Mouse (Mus musculus) urinary bladder, adult 2 months (tissue): ENCODE data around the gene Col8a1. TPM values are rescaled to one million over a fixed set of nuclear protein-coding genes. Genes with fewer than 3 reads are reported as not detected.

ENCODE experiments used
- DNase-seq: peaks from one replicate; pipeline ENCODE4 v3.0.0; 2022; ENCODE audit warnings: low spot score
- polyA plus RNA-seq: library from polyadenylated mRNA; depleted of rRNA; stranded (reverse); fragments of >200 nt; gene quantifications from 2 replicates; pipeline ENCODE4 v1.2.3, GENCODE M21; 2012; rRNA removed

The Col8a1 gene
- 25.9 and 26.2 TPM in 2 replicates for polyA plus RNA-seq

DNA sequence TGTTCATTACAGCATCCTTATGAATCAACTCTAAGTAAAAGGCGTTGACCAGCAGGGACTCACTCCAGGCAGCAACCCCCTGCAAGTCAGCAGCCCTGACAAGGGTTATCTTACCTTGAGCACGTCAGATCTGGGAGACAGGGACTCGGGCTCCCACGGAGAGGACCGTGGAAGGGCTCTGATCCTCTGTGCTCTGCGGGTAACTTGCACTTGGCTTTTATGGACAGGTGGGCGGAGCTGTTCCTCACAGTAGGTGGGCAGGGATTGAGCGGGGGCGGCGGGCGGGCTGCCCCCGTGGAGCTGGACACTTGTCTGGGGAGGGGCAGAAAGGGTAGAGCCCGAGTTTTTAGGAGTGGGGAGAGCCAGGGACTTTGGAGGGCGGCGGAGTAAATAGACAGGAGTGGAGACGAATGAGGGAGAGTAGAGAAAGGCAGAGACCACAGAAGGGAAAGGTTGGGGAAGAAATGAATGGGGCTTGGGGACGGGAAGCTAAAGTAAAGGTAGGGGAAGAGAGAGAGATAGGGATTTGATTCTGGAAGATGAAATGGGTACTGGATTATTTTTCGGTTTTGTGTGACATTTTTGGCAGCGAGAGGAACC is at the start of gene Col8a1:
Gene Col8a1 (minus strand): TSS at position 212 of the 600 bp plus-strand sequence.
- no peak for DNase-seq

DNA sequence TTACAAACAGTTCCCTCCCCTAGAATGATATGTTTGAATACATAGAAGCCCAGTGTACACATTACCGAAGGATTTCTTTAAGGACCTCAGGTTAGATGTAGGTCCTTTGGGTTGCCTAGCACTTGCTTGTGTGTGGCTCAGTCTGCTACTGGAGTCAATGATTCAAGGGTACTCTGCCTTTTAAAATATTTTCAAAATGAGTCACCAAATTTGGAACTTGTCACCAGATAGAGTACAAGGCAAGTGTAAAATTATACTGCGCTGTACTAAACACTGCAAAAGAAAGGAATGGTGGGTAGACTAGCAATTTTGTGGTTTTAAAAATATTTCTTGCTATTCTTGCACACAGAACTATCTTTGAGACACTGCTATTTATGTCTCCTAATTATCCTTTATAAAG is 47.3 kb upstream of the Col8a1 start:
- DNase-seq = no peak

DNA sequence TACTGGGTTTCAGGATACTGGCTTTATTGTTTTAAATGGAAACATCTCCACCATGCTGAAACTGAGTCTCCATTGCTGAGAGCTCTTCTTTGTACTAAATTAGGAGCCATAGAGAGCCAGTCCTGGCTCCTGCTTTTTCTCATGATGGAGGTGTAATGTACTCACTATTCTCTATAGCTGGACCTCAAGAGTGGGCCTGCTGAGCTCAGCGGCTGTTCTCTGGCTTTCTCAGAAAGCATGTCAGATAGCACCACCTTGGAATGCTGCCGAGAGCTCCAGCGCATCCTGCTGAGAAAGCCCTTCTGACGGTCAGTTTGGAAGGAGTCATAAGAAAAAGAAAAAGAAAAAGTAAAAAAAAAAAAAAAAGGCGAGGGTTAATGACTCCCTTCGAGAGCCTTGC is 41.8 kb upstream of the Col8a1 start:
- DNase-seq = no peak

DNA sequence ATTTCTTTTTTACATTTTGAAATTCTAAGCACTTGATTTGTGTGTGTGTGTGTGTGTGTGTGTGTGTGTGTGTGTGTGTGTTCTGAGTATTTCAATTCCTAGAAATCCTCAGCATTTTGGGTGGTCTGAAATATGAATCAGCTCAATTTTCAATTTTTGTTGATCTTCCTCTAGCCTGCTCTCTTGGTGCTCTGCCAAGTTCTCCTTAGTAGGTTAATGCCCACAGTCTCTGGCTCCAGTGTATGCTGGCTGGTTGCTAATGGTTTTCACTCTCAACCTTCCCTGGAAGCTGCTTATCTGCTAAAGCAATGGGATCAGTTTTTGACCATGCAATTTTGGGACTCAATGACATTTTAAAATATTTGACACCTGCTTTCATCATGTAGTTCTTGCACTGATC is 24.5 kb upstream of the Col8a1 start:
- no peak for DNase-seq

DNA sequence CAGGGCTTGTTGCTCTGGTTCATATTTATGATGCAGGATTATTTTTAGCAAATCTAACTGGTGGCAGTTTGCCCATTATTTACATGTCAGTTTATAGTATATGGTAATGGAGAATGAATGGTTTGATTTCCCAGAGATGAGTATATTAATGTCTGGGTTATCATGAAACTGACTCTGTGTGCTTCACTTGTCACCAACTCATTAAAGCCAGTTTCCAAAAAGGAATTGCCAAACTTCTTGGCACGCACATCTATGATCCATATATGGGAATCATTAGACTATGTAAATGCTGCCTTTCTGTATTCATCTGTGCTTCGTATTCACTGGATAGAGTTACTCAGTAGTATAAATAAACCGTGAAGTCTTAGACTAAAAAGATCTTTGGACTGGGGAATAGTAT is 11.1 kb upstream of the Col8a1 start:
- DNase-seq = no peak

DNA sequence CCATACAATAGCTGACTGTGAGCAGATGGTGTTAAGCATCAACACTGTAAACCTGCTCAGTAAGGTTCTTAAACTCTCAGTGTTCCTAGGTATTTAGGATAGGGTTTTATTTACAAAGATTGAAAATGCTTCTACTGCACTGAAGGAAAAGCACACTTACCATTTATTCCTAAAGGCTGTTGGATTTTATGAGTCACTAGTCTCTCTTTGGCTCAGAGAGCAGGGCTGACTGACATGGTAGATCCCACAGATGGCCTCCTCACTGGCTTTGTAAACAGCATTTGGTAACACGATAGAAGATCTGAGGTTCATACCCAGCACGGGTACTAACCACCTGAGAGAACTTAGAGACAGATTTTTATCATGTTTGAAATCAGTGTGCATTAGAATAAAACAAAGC is 5.3 kb upstream of the Col8a1 start:
- DNase-seq = no peak

DNA sequence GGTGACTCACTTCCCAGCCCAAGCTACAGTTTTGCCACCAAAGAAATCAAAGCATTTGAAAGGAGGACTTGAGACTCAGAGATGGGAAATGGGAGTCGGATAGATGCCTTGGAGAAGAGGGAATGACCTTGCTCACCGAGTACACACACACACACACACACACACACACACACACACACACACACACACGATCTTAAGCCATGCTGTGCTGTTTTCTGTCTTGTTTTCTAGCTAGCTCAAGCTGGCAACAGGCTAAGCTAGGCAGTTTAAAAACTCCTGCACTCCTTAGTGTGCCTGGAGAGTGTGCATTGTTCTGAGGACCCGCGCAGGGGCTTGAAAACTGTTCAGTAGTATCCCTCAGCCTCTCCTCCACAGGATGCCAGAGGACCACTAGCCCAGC is 1.2 kb upstream of the Col8a1 start:
- DNase-seq = no peak

DNA sequence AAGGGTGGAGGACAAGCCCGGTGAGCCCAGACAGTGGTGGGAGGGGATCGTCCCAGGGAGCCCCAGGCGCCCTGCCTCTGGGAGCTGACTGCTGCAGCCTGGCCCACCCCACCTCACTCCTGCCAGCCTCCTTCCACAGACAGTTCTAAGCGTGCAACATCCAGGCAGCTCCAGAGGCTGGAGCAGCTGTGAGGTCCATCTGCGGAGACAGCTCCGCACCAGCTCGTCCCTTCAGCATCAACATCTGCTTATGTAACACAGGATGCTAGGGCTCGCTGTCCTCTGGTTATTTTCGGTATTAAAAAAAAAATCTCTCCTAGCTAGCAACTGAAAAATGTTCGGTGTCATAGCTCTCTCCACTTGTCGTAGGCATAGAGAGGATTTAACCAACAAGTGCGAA is 704 bp upstream of the Col8a1 start:
- DNase-seq = no peak

DNA sequence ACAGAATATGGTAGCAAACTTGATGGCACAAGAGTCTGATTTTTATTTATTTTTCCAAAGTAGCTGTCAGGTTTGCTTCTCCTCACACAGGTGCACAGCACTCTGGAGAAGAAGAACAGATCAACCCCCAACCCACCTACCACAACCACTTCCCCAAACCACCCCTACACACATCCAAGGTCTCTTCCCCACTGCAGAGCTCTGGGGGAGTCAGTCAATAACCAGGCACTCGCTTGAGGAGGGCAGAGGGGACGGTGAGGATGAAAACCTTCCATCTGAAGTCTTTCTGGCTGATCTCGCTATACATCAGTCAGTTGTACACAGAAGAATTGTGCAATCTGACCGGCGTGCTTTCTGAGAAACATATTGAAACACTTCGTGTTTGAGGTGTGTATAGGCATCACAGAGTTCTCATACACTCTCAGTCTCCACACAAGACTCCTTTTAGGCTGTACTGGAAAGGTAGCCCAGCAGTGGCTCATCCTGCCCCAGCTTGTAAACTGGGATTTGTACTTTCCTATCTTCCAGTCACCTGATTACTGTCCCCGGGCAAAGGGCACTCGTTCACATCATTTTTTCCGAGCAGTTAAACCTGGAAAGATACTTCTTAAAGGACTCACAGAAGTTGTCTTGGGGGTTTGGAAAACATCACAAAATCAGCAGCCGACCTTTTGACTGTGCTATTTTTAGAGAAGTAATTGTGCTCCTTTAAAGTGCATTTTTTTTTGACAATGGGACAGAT is 827 bp downstream of the Col8a1 start:
- no peak for DNase-seq

DNA sequence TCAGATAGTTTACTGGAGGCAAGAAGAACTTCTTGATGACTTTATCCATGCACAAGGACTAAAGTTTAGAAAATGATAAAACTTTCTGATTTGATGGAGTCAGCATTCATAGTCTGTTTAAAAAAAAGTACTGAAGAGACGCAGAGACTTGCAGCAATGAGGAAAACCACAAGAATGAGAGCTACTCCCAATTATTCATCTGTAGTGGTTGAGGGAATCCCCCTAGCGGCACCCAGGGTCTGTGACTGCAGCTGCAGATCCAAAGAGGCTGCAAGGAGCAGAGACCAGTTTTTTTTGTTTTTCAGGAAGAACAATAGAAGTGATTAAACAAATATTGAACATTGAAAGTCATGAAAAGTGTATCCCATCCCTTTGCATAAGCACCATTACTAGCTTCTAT is 4.0 kb downstream of the Col8a1 start:
- no peak for DNase-seq

DNA sequence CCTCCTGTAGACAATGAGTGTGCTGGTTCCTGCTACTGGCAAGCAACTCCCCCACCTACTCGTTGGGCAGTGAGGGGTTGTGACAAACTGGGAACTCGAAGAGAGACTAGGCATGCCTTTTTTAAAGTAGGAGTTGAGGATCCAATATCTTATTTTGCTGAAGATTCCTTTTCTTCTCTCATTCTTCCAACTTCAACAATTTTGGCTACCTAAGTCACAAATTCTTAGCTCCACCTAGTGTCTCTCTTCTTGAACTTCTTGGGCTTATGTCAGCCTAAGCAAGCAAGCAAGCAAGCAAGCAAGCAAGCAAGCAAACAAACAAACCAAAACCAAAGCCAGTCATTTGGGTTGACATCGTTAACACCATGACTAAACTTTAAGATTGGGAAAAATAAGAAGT is 6.4 kb downstream of the Col8a1 start:
- no peak for DNase-seq

DNA sequence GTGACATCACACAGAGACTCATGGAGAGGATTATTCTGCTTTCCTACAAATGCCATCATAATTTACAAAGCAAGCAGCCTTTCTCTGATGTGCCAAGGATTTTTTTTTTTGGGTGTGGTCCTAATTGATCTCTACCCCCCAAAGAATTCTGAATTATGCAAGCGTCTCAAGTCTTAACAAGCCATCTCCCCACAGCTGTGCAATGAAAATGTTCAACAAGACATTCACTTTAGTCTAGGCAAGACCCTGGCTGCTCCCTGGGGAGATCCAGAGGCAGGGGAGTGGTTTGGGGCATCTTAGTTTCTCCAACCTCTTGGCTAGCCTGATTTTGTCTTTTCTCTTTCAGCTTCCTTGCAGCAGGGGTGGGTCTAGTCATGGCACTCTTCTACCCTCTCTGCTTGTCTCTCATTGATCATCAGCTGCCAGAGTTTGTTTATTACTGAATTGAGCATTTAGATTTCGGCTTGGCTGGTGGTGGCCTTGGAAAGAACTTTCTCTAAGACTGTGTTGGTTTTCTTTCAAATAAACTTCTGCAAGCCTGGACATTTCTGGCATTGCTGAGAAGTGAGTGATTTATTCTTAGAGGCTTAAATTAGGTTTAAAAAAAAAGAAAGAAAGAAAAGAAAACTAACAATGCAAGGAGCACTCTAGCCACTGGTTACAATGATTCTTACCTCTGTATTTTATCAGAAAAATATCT is 7.0 kb downstream of the Col8a1 start:
- DNase-seq = no peak

DNA sequence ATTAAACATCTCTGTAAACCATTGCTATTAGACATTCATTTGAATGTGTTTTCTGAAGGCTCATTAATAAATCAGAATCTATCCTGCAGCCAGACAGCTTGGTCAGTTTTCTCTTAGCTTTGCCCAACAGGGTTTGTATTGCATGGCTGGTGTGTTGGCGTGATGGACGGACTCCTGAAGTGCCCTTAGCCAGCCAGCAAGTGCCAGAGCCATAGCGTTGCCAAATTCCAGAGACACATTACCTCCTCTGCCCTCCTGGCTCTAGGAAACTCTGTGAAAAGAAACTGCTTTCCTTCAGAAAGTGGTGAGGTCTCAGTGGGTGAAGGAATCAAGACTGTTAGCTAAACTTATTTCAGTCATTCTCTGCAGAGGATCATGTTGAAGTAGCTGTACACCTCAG is 14.4 kb downstream of the Col8a1 start:
- no peak for DNase-seq

DNA sequence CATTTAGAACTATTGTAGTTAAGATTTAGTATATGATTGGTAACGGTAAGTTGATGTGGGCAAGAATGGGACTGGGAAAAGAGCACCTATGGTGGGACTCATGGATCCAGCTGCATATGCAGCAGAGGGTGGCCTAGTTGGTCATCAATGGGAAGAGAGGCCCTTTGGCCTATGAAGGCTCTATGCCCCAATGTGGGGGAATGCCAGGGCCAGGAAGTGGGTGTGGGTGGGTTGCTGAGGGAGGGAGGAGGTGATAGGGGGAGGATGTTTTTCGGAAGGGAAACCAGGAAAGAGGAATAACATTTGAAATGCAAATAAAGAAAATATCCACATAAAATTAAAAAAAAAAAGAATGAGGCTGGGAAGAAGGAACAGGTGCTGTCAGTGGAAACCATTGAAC is 19.6 kb downstream of the Col8a1 start:
- DNase-seq = no peak

DNA sequence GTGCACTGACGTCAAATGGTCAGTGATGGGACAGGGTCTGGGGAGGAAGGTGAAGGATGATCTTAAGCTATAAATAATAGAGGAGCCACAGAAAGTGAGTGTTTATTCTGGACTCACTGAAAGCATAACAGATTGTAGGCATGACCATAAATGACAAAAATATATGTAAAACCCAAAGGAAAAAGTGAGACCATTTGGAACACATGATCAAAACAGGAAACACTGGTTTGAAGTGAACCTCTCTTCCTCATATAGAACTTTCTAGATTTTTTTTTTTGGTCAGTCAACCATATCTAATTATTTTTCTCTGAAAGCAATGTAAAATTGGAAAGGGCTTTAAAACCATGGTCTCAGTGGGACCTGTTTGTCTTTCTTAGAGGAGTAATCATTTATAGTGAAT is 21.0 kb downstream of the Col8a1 start:
- no peak for DNase-seq

DNA sequence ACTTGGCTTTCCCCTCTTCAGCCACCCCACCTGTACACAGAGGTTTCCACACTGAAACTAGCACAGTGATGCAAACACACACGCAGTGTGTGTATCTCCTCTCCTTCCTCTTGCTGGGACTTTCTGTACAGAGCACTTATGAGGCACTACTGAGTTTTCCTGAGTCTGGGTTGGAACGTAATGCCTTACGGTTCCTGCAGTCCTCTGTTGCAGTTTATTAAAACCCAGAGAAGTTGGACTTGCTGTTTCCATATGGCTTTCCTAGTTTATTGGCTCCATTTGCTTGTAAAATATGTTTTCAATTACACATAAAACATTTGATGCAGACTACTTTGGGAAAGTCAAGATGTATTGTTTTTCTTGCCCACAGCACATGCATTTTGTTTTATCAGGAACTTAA is 21.4 kb downstream of the Col8a1 start:
- DNase-seq = no peak

DNA sequence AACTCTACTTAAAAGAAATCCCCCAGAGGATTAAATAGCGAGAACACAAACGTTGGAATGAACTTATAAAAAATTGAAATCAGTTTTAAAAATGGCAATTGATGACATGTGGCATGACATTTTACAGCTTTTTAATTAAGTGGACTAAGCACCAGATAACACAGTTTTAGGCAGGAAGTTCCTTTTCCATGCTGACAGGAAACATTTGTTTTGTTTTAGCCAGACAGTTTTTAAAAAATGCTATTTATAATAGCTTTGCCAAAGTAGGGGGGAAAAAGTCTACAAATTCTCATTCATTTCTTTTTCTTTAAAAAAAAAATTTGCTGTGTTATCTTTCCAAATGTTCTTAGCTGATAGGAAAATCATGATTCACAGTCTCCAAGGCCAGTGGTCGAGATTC is 29.6 kb downstream of the Col8a1 start:
- no peak for DNase-seq

DNA sequence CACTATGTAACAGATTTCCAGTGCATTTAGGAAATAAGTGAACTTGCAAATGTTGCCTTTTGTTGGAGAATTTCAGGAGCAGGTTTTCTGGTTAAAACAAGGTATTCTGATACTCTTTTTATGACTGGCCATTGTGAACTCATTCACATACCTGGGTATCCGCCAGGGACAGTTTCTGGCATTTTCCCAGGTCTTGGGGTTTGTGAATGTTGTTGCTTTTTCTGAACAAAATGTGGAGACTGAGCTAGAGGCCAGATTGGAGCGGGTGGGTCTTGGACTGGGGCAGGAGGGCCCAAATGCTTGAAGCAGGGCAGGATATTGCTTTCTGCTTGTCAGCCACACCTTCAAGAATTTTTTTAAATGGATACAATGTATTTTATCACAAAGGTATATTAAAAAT is 35.6 kb downstream of the Col8a1 start:
- DNase-seq = no peak

DNA sequence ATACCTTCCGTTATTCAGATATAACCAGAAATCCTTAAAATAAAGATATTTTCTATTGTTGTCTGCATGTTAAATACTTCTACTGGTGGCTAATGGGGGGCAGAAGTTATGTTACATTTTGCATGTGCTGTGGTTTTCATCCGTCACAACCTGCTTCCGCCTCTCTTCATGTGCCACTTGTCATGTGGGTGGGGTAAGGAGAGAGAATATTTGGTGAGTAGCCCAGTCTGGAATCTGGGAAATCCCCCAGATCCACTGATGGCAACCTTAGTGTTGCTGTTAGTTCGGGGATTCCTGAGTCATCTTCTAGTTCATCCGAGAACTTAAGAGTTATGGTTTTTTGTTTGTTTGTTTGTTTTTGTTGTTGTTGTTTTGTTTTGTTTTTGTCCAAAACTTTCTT is 55.8 kb downstream of the Col8a1 start:
- DNase-seq = no peak

DNA sequence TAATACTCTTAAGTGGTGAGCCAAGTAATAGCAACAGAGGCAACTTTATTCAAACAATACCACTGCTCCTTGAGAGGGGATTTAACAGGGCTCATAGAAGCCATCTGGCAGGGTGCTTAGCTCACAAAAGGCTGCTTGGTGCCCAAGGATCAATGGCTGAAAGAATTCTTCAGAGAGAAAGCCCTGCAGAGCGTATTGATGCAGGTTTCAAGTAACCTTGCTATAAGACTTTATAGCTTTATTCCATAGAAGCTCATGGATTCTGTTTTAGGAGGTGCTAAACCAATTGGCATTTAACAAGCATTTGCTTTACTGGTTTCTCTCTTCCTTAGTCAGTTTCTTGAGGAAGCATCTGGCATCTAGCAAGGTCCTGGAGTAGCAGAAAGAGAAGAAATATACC is 59.8 kb downstream of the Col8a1 start:
- DNase-seq = no peak

DNA sequence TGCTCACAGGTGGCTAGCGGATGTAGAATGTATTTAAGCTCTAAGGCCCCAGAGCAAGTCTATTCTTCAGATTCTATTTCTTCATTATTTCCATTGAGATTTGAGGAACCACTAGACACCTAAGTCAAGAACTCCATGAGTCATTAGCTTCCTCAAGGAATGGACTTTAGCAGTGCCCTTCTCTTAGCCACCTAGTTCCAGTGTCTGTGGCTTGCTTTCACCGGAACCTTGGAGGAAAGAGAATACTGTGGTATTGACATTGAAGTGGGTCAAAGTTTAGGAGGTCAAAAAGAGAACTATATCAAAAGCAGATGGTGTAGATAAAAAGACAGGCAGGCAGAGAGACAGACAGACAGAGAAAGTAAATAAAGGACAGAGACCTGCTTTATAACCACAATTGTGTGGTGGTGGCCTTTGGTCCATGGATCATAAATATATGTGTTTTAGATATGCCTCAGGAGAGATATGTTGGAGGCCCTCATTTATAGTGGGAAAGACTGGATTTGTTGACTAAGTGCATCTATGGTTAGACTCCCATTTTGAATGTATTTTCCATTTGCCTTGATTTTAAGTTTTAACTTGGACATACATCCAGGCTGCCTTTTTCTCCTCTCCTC is 60.5 kb downstream of the Col8a1 start:
- DNase-seq = no peak

DNA sequence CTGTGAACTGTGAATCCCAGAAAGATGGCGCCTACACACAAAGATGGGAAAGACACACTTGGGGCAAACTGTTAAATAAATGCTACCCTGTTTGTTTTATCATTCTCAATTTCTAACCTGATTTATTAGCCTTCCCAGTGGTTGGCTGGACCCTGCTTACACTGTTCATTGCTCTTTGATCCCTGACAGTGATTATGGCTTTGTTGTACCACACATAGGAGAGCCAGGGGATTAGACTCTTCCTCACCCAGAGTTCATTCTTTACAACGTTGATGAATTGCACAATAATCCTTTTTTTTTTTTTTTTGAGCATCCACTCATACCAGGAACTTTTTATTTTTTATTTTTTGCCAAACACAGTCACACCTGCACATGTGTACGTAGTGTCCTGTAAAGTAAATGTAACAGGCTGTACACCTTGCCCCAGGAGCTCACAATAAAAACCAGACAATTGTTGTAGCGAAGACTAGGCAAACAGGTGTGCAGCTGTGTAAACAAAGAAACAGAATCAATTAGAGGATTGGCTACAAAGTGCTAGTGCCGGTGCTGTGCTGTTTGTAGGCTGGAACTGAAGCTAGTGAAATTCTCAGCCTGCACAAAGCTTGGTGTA is 68.6 kb downstream of the Col8a1 start:
- DNase-seq = no peak
